Mouse (Mus musculus) heart, adult 2 months (tissue): ENCODE data around the gene Hacl1.

Experiments used
- CTCF ChIP-seq: fragments of 200-600 bp; IDR thresholded peaks from 2 replicates; pipeline ENCODE4 v1.8.1; 2022; ENCODE audit warnings: antibody characterized with exemption, mild to moderate bottlenecking, moderate library complexity
- EP300 ChIP-seq: fragments of 200-500 bp; IDR thresholded peaks from 2 replicates; pipeline ENCODE4 v1.6.1; 2011; ENCODE audit warnings: low read depth, low read length, control low read depth; ENCODE audit not compliant: insufficient read depth
- POLR2A ChIP-seq: fragments of 200-500 bp; IDR thresholded peaks from 2 replicates; pipeline ENCODE4 v1.6.1; 2011; ENCODE audit warnings: mild to moderate bottlenecking, low read depth, low read length, control low read depth; ENCODE audit not compliant: insufficient read depth

DNA sequence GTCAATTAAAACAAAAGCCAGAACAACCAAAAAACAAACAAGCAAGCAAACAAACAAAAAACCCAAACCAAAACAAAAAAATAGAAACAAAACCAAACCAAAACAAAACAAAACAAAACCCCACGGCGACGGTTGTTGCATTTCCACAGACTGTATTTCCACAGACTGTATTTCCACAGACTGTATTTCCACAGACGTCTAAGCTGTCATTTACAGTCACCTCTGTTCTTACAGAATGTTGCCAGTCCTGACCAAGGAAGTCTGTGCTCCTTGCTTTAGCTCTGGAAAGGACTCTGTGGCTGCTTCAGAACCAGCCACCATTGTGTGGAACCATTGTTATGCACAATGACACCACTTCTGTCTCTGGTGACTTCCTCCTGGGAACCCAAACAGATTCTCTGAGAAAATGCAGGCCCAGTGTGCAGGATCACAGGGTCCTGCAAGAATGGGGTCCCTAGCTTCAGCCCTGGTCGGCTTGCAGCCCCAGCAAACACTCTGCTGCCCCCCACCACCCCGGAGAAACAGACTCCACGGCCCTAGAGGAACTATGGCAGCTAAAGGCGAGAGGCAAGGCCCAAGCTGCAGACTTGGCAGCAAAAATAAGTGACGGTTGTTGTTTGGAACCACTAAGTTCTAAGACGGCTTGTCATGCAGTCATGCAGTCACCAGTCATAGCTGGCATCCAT lies 30.7 kb upstream of the Hacl1 start:
- TF ChIP-seq POLR2A (no peak), CTCF (no peak), EP300 (no peak)
